Mouse (Mus musculus): ENCODE results near the gene Tmem131.

DNA sequence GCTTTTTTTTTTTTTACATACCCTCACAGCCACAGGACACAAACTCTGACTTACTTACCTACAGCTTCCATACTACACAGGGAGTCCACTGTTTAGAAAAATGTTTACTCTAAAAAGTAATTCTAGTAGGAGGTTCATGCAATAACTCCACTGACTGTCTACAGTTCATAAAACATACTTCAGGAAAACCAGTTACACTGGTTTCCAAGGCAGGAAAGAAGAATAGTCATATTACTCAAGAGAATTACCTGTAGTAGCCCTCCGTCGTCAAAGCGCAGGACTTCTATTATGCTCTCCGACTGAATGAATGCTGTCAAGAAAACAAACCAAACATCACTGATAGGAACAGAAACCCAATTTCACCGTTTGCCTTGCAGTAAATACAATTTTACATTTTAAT, 54.5 kb downstream of the Tmem131 start:
- TF ChIP-seq CTCF (IDR thresholded peaks at IDR 0.05; ENCODE audit: low read depth, low read length) (no peak), POLR2A (IDR thresholded peaks at IDR 0.05; ENCODE audit: insufficient read depth, low read length) (no peak), EP300 (IDR thresholded peaks at IDR 0.05; ENCODE audit: insufficient read depth, low read depth, low read length) (no peak)
